Mouse (Mus musculus) olfactory bulb, adult 2 months (tissue): Measurements from ENCODE around the gene Olfr655.

Source experiments
- CTCF ChIP-seq: fragments of 200-500 bp; IDR thresholded peaks from 2 replicates; pipeline ENCODE4 v1.5.1; 2012; ENCODE audit warnings: low read depth, mild to moderate bottlenecking, low read length, moderate library complexity; ENCODE audit not compliant: insufficient read depth
- POLR2A ChIP-seq: fragments of 200-500 bp; IDR thresholded peaks from 2 replicates; pipeline ENCODE4 v1.6.1; 2012; ENCODE audit warnings: mild to moderate bottlenecking, low read depth, low read length, moderate library complexity; ENCODE audit not compliant: insufficient read depth

DNA sequence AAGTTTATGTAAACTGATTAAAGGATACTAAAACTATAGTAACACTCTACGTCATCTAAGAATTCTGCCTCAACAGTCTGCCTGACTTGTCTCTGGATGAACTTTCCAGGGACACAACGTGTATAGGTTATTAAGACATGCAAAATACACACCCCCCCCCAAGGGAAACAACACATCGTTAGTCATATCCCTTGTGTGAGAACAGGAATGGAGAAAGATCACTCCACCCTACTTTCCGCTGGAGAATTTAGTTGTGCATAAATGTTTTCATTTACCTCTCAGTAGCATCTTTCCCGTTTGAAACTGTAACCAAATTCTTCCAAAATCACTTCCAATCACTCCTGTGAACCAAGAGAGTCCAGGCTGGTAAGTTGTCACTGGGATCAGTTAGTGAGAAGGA is 51.7 kb downstream of the Olfr655 start, which contains the start of gene Olfr651:
- TF ChIP-seq CTCF (no peak), POLR2A (no peak)
